ENCODE assay signal across 15 mouse cellular contexts in genomic region chr12:85621673-85622072, GRCm38 (mm10). TPM values are rescaled to one million over a fixed set of nuclear protein-coding genes. Genes with fewer than 3 reads are reported as not detected.
DNase-seq lines count a peak whose midpoint lies in the region; ATAC-seq lines count a peak whose summit lies in the region.
"Had no signal": no experiment of that assay in that cellular context is flagged by ENCODE, and none has a peak within 500 bp of the region (broad histone marks: within the 10 kb centered on the region; RNA-seq: fewer than 3 reads in every experiment).

No protein-coding gene starts in this region.

- no peaks in the 10 kb centered on the region for H3K36me3 ChIP-seq in midbrain, embryonic 10.5 days
- H3K36me3 ChIP-seq in midbrain, embryonic 15.5 days (replicated peaks) = no peaks in the 10 kb centered on the region
- H3K36me3 ChIP-seq in embryonic facial prominence, embryonic 14.5 days (ENCODE audit: control insufficient read depth, insufficient read depth, low read length) = peaks cover 21% of the 10 kb centered on the region; the same call in 1 of the 2 replicates
- no peaks in the 10 kb centered on the region for H3K36me3 ChIP-seq in neural tube, embryonic 15.5 days

- no peak overlapping the region for H3K9ac ChIP-seq in midbrain, embryonic 15.5 days
- H3K9ac ChIP-seq in embryonic facial prominence, embryonic 14.5 days (ENCODE audit: low read depth, low read length) = no peak overlapping the region
- H3K9ac ChIP-seq in neural tube, embryonic 15.5 days (replicated peaks) = no peak overlapping the region
- H3K9ac ChIP-seq: lung, embryonic 15.5 days had no signal

- no peak overlapping the region for H3K4me3 ChIP-seq in midbrain, embryonic 10.5 days
- H3K4me3 ChIP-seq in midbrain, embryonic 15.5 days = no peak overlapping the region
- no peak overlapping the region for H3K4me3 ChIP-seq in embryonic facial prominence, embryonic 14.5 days (ENCODE audit: low read depth, low read length)
- H3K4me3 ChIP-seq in neural tube, embryonic 15.5 days (replicated peaks) = no peak overlapping the region
- H3K4me3 ChIP-seq: lung, embryonic 15.5 days; megakaryocyte, embryonic 14.5 days; myocyte had no signal

- H3K27me3 ChIP-seq in midbrain, embryonic 10.5 days (ENCODE audit: low read depth, poor library complexity, severe bottlenecking) = no peaks in the 10 kb centered on the region
- no peaks in the 10 kb centered on the region for H3K27me3 ChIP-seq in midbrain, embryonic 15.5 days (replicated peaks)
- H3K27me3 ChIP-seq in embryonic facial prominence, embryonic 14.5 days (replicated peaks; ENCODE audit: control insufficient read depth, insufficient read depth, low read length) = no peaks in the 10 kb centered on the region
- no peaks in the 10 kb centered on the region for H3K27me3 ChIP-seq in neural tube, embryonic 15.5 days (replicated peaks)

- H3K27ac ChIP-seq in midbrain, embryonic 10.5 days (replicated peaks) = peak overlapping the region; percentile 64
- no peak overlapping the region; the same call in 1 of the 2 replicates for H3K27ac ChIP-seq in midbrain, embryonic 15.5 days
- H3K27ac ChIP-seq in embryonic facial prominence, embryonic 14.5 days (replicated peaks; ENCODE audit: low read depth, low read length) = no peak overlapping the region
- peak overlapping the region; percentile 71; the same call in 1 of the 2 replicates for H3K27ac ChIP-seq in neural tube, embryonic 15.5 days (replicated peaks)
- H3K27ac ChIP-seq: lung, embryonic 15.5 days had no signal

- DNase-seq in adrenal gland, postnatal 14 days = peak; percentile 45
- no peak for DNase-seq in adrenal gland, postnatal 10 days
- no peak for DNase-seq in midbrain, embryonic 10.5 days (ENCODE audit: low spot score)
- DNase-seq in embryonic facial prominence, embryonic 14.5 days (ENCODE audit: low spot score) = no peak
- DNase-seq in right cerebral cortex, adult 18-20 months = no peak
- no peak for DNase-seq in lung, adult 18-20 months
- DNase-seq: cerebellum, adult 11 months; gastrocnemius, postnatal 25 days; thymus, adult 2 months had no signal

- no peaks in the 10 kb centered on the region for H3K9me3 ChIP-seq in midbrain, embryonic 10.5 days (replicated peaks)
- H3K9me3 ChIP-seq in midbrain, embryonic 15.5 days = no peaks in the 10 kb centered on the region
- no peaks in the 10 kb centered on the region for H3K9me3 ChIP-seq in embryonic facial prominence, embryonic 14.5 days (ENCODE audit: control insufficient read depth, low read length)
- no peaks in the 10 kb centered on the region for H3K9me3 ChIP-seq in neural tube, embryonic 15.5 days (replicated peaks)
- H3K9me3 ChIP-seq: lung, embryonic 15.5 days; megakaryocyte, embryonic 14.5 days had no signal

- peaks cover 26% of the 10 kb centered on the region for H3K4me1 ChIP-seq in midbrain, embryonic 10.5 days
- peaks cover 27% of the 10 kb centered on the region for H3K4me1 ChIP-seq in midbrain, embryonic 15.5 days
- H3K4me1 ChIP-seq in embryonic facial prominence, embryonic 14.5 days (ENCODE audit: control insufficient read depth, insufficient read depth, low read length) = 0 out of 2 replicates have a peak, but pooled peaks cover 5% of the 10 kb centered on the region
- H3K4me1 ChIP-seq in neural tube, embryonic 15.5 days = peaks cover 50% of the 10 kb centered on the region

- ATAC-seq in midbrain, embryonic 15.5 days (replicated peaks) = no peak
- peak; percentile 47; the same call in 1 of the 2 replicates for ATAC-seq in embryonic facial prominence, embryonic 14.5 days (ENCODE audit: low read depth)
- no peak for ATAC-seq in neural tube, embryonic 15.5 days (ENCODE audit: low FRiP score)
- ATAC-seq: forebrain, embryonic 16.5 days had no signal

- H3K4me2 ChIP-seq in midbrain, embryonic 15.5 days = no peak overlapping the region
- no peak overlapping the region for H3K4me2 ChIP-seq in embryonic facial prominence, embryonic 14.5 days (ENCODE audit: low read depth, low read length)
- no peak overlapping the region for H3K4me2 ChIP-seq in neural tube, embryonic 15.5 days
- H3K4me2 ChIP-seq: lung, embryonic 15.5 days had no signal

- 90% methylated on average over 4 of the region's 4 CpGs for WGBS in midbrain, embryonic 10.5 days
- WGBS in midbrain, embryonic 15.5 days = 87% methylated on average over 4 of the region's 4 CpGs
- WGBS in embryonic facial prominence, embryonic 14.5 days = 57% methylated on average over 4 of the region's 4 CpGs
- WGBS in neural tube, embryonic 15.5 days = 42% methylated on average over 4 of the region's 4 CpGs

RNA-seq across cellular contexts. Expression of gene Jdp2, which starts 22.8 kb away (rescaled TPM):
- total RNA-seq in adrenal gland, postnatal 14 days (2021) = 16.7 and 18.7 TPM in 2 replicates
- 10 to 100 TPM; 13.1 to 23.6 TPM for total RNA-seq in adrenal gland, postnatal 10 days (2021)
- polyA plus RNA-seq in midbrain, embryonic 10.5 days (2016; fragmentation: Nextera tagmentation; extraction: Ambion mirVana) = 0.49 TPM in 1 of 2 replicates, not detected in the other
- 0.83 and 0.92 TPM in 2 replicates for polyA plus RNA-seq in midbrain, embryonic 15.5 days (2015; fragmentation: Nextera tagmentation; extraction: Ambion mirVana)
- polyA plus RNA-seq in embryonic facial prominence, embryonic 14.5 days (2014; fragmentation: Nextera tagmentation; extraction: Ambion mirVana) = 1.7 and 2.4 TPM in 2 replicates
- polyA plus RNA-seq in neural tube, embryonic 15.5 days (2015; fragmentation: Nextera tagmentation; extraction: Ambion mirVana) = 0.68 and 0.69 TPM in 2 replicates

Comparison
In these comparisons a context has a peak if more than half of its experiments do, and no peak if none do; other contexts are left out.
1. H3K27ac ChIP-seq: peak in midbrain, embryonic 10.5 days (single experiment) and neural tube, embryonic 15.5 days (single experiment); none in midbrain, embryonic 15.5 days (single experiment) and embryonic facial prominence, embryonic 14.5 days (single experiment).